Mouse (Mus musculus) limb, embryonic 11.5 days (tissue): ENCODE results near the gene Map2k7. TPM values are rescaled to one million over a fixed set of nuclear protein-coding genes. Genes with fewer than 3 reads are reported as not detected.

ENCODE experiments used
- ATAC-seq: fragments of 200-750 bp; cut with Nextera tagmentation; 2 replicates; pipeline ENCODE4 v1.8.0; 2017; ENCODE audit warnings: low read depth; ENCODE audit not compliant: insufficient number of reproducible peaks, low FRiP score, low TSS enrichment
- DNase-seq: peaks from one replicate; pipeline ENCODE4 v3.0.0-alpha.2; 2015; ENCODE audit warnings: low spot score
- H3K27ac ChIP-seq: fragments of 300-500 bp; sonication (generic); replicated peaks from 2 replicates; pipeline ENCODE4 v1.5.1; 2014; ENCODE audit warnings: low read depth, mild to moderate bottlenecking, low read length
- H3K27me3 ChIP-seq: fragments of 300-500 bp; sonication (generic); 2 replicates; pipeline ENCODE4 v1.6.1; 2014; ENCODE audit warnings: mild to moderate bottlenecking, low read length, mixed read lengths; ENCODE audit not compliant: control insufficient read depth, insufficient read depth
- H3K36me3 ChIP-seq: fragments of 300-500 bp; sonication (generic); 2 replicates; pipeline ENCODE4 v1.6.1; 2014; ENCODE audit warnings: mild to moderate bottlenecking, low read length, moderate library complexity, mixed read lengths; ENCODE audit not compliant: control insufficient read depth, insufficient read depth
- H3K4me1 ChIP-seq: fragments of 300-500 bp; sonication (generic); 2 replicates; pipeline ENCODE4 v1.6.1; 2014; ENCODE audit warnings: low read length, mixed read lengths; ENCODE audit not compliant: control insufficient read depth, insufficient read depth
- H3K4me2 ChIP-seq: fragments of 300-500 bp; sonication (generic); 2 replicates; pipeline ENCODE4 v1.6.1; 2014; ENCODE audit warnings: low read depth, mild to moderate bottlenecking, moderate library complexity; ENCODE audit not compliant: severe bottlenecking
- H3K4me3 ChIP-seq: fragments of 300-500 bp; sonication (generic); 2 replicates; pipeline ENCODE4 v1.5.1; 2014; ENCODE audit warnings: low read depth, low read length
- H3K9ac ChIP-seq: fragments of 300-500 bp; sonication (generic); 2 replicates; pipeline ENCODE4 v1.6.1; 2014; ENCODE audit warnings: mild to moderate bottlenecking, low read length
- H3K9me3 ChIP-seq: fragments of 300-500 bp; sonication (generic); 2 replicates; pipeline ENCODE4 v1.6.1; 2016; ENCODE audit warnings: low read length; ENCODE audit not compliant: control insufficient read depth
- WGBS: fragments of 180-500 bp; shearing (Covaris S2); extraction: QIAGEN DNeasy Blood & Tissue Kit; methylation state at CpG from one replicate; pipeline ENCODE4 v1.1.7; 2014; 5-methylcytosine and 5-hydroxymethylcytosine counted together
- polyA plus RNA-seq: library from polyadenylated mRNA; unstranded; fragments of >200 nt; fragmentation: Nextera tagmentation; extraction: Ambion mirVana; gene quantifications from 2 replicates; pipeline ENCODE4 v1.2.1, GENCODE M21; 2014

The Map2k7 gene
- polyA plus RNA-seq, 1 experiment from 2014 or later = 19.5 TPM

GRCm38 (mm10) chr8:4276111-4276465 lies 37.5 kb downstream of the Map2k7 start:
- peaks cover 6% of the 10 kb centered on the region; the same call in 1 of the 2 replicates for H3K4me1 ChIP-seq
- no peak for ATAC-seq
- WGBS = 27% methylated on average over 9 of the region's 9 CpGs

DNA sequence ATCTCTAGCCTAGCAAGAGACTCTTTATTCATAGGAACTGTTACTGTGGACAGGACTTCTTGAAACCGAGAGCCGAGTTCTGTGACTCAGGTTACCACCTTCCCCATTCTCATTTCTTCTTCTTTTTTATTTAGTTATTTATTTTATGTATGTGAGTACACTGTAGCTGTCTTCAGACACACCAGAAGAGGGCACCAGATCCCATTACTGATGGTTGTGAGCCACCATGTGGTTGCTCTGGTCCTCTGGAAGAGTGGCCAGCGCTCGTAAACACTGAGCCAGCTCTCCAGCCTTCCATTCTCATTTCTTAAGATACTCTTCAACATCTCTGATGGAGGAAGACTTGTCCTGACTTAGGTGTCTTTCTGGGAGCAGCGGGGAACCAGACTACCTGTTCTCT lies 54.2 kb downstream of the Map2k7 start:
- no peaks in the 10 kb centered on the region for H3K27me3 ChIP-seq
- no peak overlapping the region for H3K27ac ChIP-seq
- DNase-seq (no peak), ATAC-seq (no peak)
- peaks cover 18% of the 10 kb centered on the region for H3K36me3 ChIP-seq
- no peak overlapping the region for H3K4me2 ChIP-seq
- no peaks in the 10 kb centered on the region for H3K4me1 ChIP-seq
- no peaks in the 10 kb centered on the region for H3K9me3 ChIP-seq
- 88% methylated on average over 5 of the region's 5 CpGs for WGBS
- H3K4me3 ChIP-seq = no peak overlapping the region
- no peak overlapping the region for H3K9ac ChIP-seq

More at GRCm38 (mm10) chr8:4276111-4276465, 37.5 kb downstream of the Map2k7 start:
- H3K4me3 ChIP-seq = peak overlapping the region; percentile 63
- no peak overlapping the region for H3K27ac ChIP-seq
- H3K36me3 ChIP-seq = peaks cover 6% of the 10 kb centered on the region
- H3K27me3 ChIP-seq = no peaks in the 10 kb centered on the region
- peak overlapping the region; percentile 79 for H3K9ac ChIP-seq
- H3K9me3 ChIP-seq = no peaks in the 10 kb centered on the region
- peak overlapping the region; percentile 56 for H3K4me2 ChIP-seq
- DNase-seq = no peak

Other genes starting within 250 kb of the Map2k7 start
- gene Cd209f, start 132.9 kb upstream of the Map2k7 start, polyA plus RNA-seq = not detected in 2 replicates
- not detected in 2 replicates for gene Cd209g, start 104.6 kb upstream of the Map2k7 start, polyA plus RNA-seq
- 17.2 and 17.8 TPM in 2 replicates for gene Evi5l, start 72.2 kb upstream of the Map2k7 start, polyA plus RNA-seq
- gene Prr36, start 21.3 kb upstream of the Map2k7 start, polyA plus RNA-seq = 1.7 and 1.9 TPM in 2 replicates
- 0.09 and 0.13 TPM in 2 replicates for gene Lrrc8e, start 11.9 kb upstream of the Map2k7 start, polyA plus RNA-seq
- gene Gm49320, start 125 bp downstream of the Map2k7 start, polyA plus RNA-seq = 0.68 and 1.0 TPM in 2 replicates
- 1.5 and 3.0 TPM in 2 replicates for gene Tgfbr3l, start 9.5 kb downstream of the Map2k7 start, polyA plus RNA-seq
- gene Snapc2, start 14.3 kb downstream of the Map2k7 start, polyA plus RNA-seq = 63.4 and 73.5 TPM in 2 replicates
- 97.6 and 106 TPM in 2 replicates for gene Ctxn1, start 20.5 kb downstream of the Map2k7 start, polyA plus RNA-seq
- 78.0 and 80.0 TPM in 2 replicates for gene Timm44, start 37.2 kb downstream of the Map2k7 start, polyA plus RNA-seq
- 18.2 and 20.8 TPM in 2 replicates for gene Ccl25, start 86.5 kb downstream of the Map2k7 start, polyA plus RNA-seq
- 402 and 403 TPM in 2 replicates for gene Elavl1, start 86.7 kb downstream of the Map2k7 start, polyA plus RNA-seq